Mouse (Mus musculus): Measurements from ENCODE around the gene Tln1. TPM values are rescaled to one million over a fixed set of nuclear protein-coding genes. Genes with fewer than 3 reads are reported as not detected.
"Not testable (repeated sequence)": the region's sequence is repeated elsewhere in the genome, so short reads cannot be mapped to it uniquely, and the experiment has no call there.

Gene Tln1
- total RNA-seq (2015; ENCODE audit: low replicate concordance): 111 and 144 TPM in 2 replicates
- total RNA-seq (2017; ENCODE audit: low replicate concordance): 643 and 746 TPM in 2 replicates

DNA sequence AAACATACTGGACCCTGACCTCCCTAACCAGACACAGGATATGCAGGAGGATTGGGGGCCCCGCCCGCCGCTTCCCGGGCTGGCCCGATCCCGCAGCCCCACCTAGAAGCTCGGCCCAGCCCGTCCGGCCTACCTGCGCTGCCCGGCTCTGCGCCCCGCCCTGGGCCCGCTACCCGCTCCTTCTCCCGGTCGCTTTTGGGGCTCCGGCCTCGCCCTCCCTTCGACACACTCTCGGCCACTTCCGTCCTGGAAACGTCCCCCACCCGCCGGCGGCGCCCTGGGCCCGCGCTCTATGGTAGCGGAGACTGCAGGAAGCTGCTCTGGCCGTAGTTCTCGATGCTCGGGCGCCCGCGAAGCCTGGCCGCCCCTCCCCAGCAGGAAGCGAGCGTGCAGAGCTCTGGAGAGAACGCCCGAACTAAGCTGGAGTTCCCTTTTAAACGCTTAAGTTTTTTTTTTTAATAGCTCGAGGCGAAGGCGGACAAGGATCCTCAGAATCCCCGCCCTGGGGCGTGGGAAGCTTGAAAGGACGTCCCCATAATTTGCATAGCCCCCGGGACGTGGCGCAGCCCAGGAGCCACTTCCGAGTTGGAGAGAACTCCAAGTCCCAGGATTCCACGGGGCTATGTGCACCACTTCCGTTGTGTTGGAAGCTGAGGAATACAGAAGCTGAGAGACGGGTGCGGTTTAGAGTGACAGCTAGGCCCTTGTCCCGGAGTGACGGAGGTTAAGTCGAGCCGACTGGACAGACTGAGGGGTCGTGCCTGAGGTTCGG lies at the start of gene Tln1, which contains the start of gene Creb3:
Gene Tln1 (minus strand): TSS at position 695 of the 772 bp plus-strand sequence.
Gene Creb3 (plus strand): TSS at position 336 of the 772 bp plus-strand sequence.
- ATAC-seq (replicated peaks; ENCODE audit: low FRiP score, poor library complexity, severe bottlenecking): peak; percentile 87

DNA sequence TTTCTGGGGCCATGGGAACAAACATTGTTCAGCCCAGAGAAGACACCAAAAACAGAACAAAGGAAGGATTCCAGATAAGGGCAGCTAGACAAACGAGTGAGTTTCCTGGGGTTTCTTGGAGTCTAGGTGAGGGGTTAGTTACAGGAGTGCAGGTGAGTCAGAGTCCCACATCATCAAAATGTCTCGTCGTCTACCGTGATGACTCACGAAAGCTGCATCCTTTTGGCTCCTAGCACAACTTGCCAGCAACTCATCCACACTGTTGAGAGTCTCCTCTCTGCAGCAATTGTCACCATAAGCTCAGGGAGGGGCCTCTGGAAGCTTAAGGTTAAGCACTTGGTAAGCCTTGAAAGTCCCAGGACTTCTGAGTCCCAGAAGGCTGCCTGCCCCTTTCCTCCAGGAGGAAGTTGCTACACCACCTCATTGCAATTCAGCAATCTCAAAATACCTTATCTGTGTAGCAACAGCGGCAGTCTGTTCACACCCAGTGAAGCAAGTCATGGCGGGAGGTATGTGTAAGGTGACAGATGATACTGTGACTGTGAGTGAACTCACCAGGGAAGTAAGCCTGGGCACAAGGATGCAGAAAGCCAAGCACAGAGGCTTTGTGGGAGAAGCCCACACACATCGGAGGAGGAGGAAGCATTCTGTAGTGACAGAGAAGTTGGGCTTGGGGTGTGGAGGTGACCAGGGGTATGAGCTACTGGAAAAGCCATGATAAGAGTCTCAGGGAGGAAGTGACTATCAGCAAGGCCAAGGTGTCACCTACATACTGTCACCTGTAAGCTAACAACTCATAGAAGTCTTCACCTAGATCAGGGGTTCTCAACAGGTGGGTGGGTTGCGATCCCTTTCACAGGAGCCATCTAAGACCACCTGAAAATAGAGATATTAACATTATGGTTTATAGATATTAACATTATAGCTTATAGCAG lies 42.5 kb upstream of the Tln1 start:
- peak; percentile 97 for ATAC-seq (replicated peaks; ENCODE audit: low FRiP score, poor library complexity, severe bottlenecking)

- ATAC-seq (replicated peaks; ENCODE audit: low FRiP score, poor library complexity, severe bottlenecking): no peak
These were observed 41.6 kb upstream of the Tln1 start for GRCm38 (mm10) chr4:43604099-43604498.

DNA sequence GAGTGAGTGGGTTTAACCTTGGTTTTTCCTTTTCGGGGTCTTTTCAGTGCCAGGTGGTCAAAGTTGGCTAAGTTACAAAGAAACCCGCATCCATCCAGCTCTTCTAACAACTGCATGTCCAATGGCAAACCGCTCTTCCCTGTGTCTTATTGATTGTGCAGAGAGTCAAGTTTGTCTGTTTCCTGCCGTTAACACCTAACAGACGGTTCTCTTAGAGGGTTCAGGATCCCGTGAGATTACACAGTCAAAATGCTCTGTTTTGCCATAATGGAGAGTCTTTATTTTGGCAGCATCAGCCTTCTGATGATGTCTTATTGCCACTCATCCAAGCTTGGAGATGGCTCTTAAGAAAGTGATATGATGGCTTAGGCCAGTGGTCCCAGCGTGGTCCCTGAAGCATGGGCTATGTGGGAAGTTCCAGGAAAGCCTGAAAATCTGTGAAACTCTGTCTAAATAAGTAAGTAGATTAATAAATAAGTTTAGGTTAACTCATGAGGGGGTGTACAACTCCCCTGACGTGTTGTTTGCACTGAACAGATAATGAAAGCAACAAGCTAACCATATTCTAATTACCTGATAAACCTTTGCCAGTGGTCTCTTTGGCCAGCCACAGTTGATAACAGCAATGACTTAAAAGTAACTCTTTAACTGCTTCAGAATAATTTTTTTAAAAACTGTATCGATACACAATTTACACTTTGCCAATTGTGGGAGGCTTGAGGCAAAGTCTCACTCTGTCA lies 37.9 kb upstream of the Tln1 start:
- ATAC-seq (replicated peaks; ENCODE audit: low FRiP score, poor library complexity, severe bottlenecking): no peak

DNA sequence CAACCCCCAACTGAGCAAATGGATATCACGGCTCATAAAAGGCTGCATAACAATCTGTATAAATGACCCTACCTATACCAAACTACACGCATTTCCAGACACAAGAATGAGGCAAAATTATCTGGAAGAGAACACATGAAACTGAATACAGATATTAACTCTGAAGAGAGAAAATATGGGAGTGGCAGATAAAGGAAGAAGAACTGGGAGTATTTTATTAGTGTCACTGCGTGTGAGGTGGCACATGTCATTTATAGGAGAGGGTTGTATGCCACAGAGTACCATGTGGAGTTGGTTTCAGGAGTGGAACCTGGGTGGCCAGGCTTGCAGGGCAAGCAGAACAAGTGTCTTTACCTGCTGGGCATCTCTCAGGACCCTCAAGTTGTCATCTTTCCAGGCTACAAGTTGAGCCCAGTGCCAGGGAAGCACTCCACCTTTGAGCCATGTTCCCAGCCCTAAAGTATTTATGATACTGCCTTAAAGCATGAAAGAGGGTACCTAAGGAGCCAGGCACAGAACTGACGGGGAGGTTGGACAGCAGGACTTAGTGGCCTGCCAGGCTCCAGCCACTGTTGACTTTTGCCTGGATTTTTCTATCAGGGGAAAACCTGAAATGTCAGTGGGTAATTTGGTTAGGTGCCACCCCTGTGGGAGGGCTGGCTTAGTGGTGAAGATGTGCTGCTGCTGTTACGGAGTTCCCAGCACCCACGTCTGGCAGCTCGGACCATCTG lies 36.3 kb upstream of the Tln1 start:
- peak; percentile 54 for ATAC-seq (replicated peaks; ENCODE audit: low FRiP score, poor library complexity, severe bottlenecking)

DNA sequence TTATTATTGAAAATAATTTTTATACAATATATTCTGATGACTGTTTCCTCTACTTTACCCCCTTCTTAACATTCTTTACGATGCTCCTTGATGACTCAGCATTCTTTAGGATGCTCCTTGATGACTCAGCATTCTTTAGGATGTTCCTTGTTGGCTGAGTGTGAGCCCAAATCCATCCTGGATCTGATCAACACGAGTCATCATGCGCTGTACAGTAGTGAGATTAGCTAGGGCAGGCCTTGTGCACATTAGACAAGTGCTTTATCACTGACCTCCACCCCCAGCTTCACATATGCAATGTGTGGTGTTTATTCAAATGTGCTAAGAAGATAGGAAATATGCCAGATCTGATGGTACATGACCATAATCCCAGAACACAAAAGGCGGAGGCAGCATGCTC lies 35.7 kb upstream of the Tln1 start:
- peak; percentile 85 for ATAC-seq (replicated peaks; ENCODE audit: low FRiP score, poor library complexity, severe bottlenecking)

GRCm38 (mm10) chr4:43596597-43596996 lies 34.1 kb upstream of the Tln1 start:
- not testable (repeated sequence) for ATAC-seq (replicated peaks; ENCODE audit: low FRiP score, poor library complexity, severe bottlenecking)

- ATAC-seq (replicated peaks; ENCODE audit: low FRiP score, poor library complexity, severe bottlenecking): no peak
These were observed 31.0 kb upstream of the Tln1 start for GRCm38 (mm10) chr4:43593453-43593852.

DNA sequence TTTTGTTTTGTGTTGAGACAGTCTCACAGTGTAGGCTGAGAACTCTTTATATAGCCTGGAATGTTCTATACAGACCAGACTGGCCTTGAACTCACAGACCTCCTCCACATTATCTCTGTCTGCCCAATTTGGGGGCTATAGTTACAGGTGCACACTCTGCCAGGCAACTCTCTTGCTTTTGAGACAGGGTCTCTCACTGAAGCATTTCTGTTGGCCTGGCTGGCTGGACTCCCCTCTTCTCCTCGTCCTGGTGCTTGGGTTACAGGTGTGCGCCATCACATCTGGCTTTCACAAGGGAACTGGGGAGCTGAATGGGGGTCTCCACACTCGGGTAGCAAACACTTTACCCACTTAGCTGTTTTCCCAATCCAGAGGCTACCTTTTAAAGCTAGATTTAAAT lies 29.5 kb upstream of the Tln1 start:
- ATAC-seq (replicated peaks; ENCODE audit: low FRiP score, poor library complexity, severe bottlenecking): no peak

GRCm38 (mm10) chr4:43591543-43591942 lies 29.1 kb upstream of the Tln1 start:
- ATAC-seq (replicated peaks; ENCODE audit: low FRiP score, poor library complexity, severe bottlenecking): no peak

- ATAC-seq (replicated peaks; ENCODE audit: low FRiP score, poor library complexity, severe bottlenecking): no peak
These were observed 25.2 kb upstream of the Tln1 start for GRCm38 (mm10) chr4:43587681-43588080.

DNA sequence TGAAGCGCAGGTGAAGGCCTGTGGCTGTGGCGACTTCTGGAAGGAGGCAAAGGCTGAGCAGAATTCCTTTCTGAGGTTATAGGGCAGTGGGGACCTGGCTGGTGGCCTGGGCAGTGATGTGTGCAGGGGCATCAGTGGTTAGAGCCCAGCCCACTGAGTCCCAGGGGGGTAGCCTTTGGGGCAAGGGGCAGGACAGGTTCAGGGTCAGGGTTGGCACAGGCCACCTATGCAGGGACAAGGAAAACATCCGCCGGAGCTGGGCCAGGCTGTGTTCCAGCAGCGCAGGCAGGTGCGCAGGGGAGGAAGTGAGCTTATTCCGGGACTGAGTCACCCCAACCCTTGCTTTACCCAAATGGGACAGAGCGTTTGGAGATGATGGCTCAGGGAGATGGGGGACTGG lies 23.9 kb upstream of the Tln1 start:
- ATAC-seq (replicated peaks; ENCODE audit: low FRiP score, poor library complexity, severe bottlenecking): no peak

- ATAC-seq (replicated peaks; ENCODE audit: low FRiP score, poor library complexity, severe bottlenecking): no peak
These were observed 23.2 kb upstream of the Tln1 start for GRCm38 (mm10) chr4:43585682-43586081.

GRCm38 (mm10) chr4:43584444-43585416 lies 22.2 kb upstream of the Tln1 start, which contains the start of gene Msmp:
TSS of gene Msmp (minus strand) at chr4:43584494.
- no peak for ATAC-seq (replicated peaks; ENCODE audit: low FRiP score, poor library complexity, severe bottlenecking)

- no peak for ATAC-seq (replicated peaks; ENCODE audit: low FRiP score, poor library complexity, severe bottlenecking)
These were observed 20.9 kb upstream of the Tln1 start for GRCm38 (mm10) chr4:43583421-43583820.

DNA sequence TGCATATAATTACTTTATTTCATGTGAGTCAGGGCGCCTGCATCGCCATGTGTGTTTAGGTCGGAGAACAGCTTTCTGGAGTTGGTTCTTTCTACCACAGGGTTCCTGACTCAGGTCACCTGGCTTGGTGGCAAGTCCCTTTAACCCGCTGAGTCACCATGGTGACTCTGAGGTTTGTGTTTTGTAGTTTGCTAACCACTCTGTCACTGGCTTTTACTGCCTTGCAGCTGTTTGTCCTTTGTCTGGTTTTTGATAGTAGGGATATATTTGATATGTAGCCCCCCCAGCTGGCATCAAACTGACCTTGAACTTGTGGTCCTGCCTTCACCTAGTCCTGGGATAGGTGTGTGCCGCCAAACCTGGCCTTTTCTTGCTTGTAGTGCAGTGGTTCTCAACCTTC lies 19.8 kb upstream of the Tln1 start:
- no peak for ATAC-seq (replicated peaks; ENCODE audit: low FRiP score, poor library complexity, severe bottlenecking)

DNA sequence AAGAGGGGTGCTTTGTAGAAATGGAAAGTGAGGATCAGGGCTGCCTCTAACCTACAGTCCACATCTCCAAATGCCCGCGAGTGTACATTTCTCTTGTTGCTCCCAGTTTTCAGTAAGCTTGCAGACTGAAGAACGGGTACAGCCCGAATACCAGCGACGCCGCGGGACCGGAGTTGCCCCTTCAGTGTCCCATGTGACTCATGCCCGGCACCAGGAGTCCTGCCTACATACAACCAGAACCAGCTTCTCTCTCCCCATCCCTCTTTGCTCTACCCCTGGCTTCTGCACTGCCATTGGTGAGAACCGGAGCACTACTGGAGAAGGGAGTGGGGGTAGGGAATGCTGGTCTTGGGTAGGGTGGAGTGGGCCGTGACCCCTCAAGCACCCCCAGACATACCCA lies 18.9 kb upstream of the Tln1 start:
- ATAC-seq (replicated peaks; ENCODE audit: low FRiP score, poor library complexity, severe bottlenecking): no peak

DNA sequence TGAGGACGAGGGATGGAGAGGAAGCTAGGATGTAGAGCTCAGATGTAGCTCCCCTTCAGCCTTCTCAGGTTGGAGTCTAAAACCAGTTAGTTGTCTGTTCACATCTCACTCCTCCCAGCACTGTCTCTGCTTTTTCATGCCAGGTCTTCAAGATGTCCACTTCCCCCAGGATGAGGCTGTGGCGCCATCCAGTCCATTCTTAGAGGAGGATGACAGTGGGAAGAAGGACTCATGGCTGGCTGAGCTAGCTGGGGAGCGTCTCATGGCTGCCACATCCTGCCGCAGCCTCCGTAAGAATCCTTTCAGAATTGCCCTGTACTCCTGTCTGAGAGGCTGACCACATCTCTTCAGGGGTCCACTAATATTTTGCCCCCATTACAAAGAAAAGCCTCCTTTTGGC lies 18.2 kb upstream of the Tln1 start:
- ATAC-seq (replicated peaks; ENCODE audit: low FRiP score, poor library complexity, severe bottlenecking): no peak
